Mouse (Mus musculus): ENCODE measurements around the gene Axin1. TPM values are rescaled to one million over a fixed set of nuclear protein-coding genes. Genes with fewer than 3 reads are reported as not detected.

Gene Axin1
- 100 TPM for polyA plus RNA-seq (2017; shearing (Covaris generic))

GRCm38 (mm10) chr17:26138239-26138836 is at the start of gene Axin1:
Gene Axin1 (plus strand): TSS chr17:26138688.

GRCm38 (mm10) chr17:26089905-26090632 is 48.4 kb upstream of the Axin1 start, which contains the start of gene Decr2:
Gene Decr2 (minus strand): TSS chr17:26090337.

GRCm38 (mm10) chr17:26095121-26095740 is 43.3 kb upstream of the Axin1 start, which contains the start of gene Nme4:
Gene Nme4 (minus strand): TSS chr17:26095602.

GRCm38 (mm10) chr17:26113181-26113948 is 25.1 kb upstream of the Axin1 start, which contains the start of gene Tmem8:
Gene Tmem8 (plus strand): TSS chr17:26113299.

GRCm38 (mm10) chr17:26123267-26123684 is 15.2 kb upstream of the Axin1 start, which contains the start of gene Mrpl28:
Gene Mrpl28 (plus strand): TSS chr17:26123500.

GRCm38 (mm10) chr17:26198892-26199291 is 60.4 kb downstream of the Axin1 start, which contains the start of gene Pdia2:
Gene Pdia2 (minus strand): TSS chr17:26199087.

GRCm38 (mm10) chr17:26202737-26203136 is 64.2 kb downstream of the Axin1 start, which contains the start of gene Rgs11:
Gene Rgs11 (plus strand): TSS chr17:26202951.

GRCm38 (mm10) chr17:26207686-26208085 is 69.2 kb downstream of the Axin1 start, which contains the start of gene Arhgdig:
Gene Arhgdig (minus strand): TSS chr17:26207786.

GRCm38 (mm10) chr17:26244101-26244841 is 105.8 kb downstream of the Axin1 start, which contains the start of gene Fam234a:
Gene Fam234a (minus strand): TSS chr17:26244242.

Other genes with a start within 250 kb of the Axin1 start
- gene Rab40c, start 219.0 kb upstream of the Axin1 start, polyA plus RNA-seq (2017; shearing (Covaris generic)): 31.6 TPM
- 55.2 TPM for gene Pigq, start 193.8 kb upstream of the Axin1 start, polyA plus RNA-seq (2017; shearing (Covaris generic))
- not detected for gene Nhlrc4, start 193.7 kb upstream of the Axin1 start, polyA plus RNA-seq (2017; shearing (Covaris generic))
- not detected for gene A930017K11Rik, start 186.1 kb upstream of the Axin1 start, polyA plus RNA-seq (2017; shearing (Covaris generic))
- 30.1 TPM for gene Capn15, start 152.9 kb upstream of the Axin1 start, polyA plus RNA-seq (2017; shearing (Covaris generic))
- gene Rab11fip3, start 69.1 kb upstream of the Axin1 start, polyA plus RNA-seq (2017; shearing (Covaris generic)): 13.5 TPM
- gene Decr2, start 48.4 kb upstream of the Axin1 start, polyA plus RNA-seq (2017; shearing (Covaris generic)): 30.0 TPM
- 3.3 TPM for gene Nme4, start 43.1 kb upstream of the Axin1 start, polyA plus RNA-seq (2017; shearing (Covaris generic))
- 27.9 TPM for gene Tmem8, start 25.4 kb upstream of the Axin1 start, polyA plus RNA-seq (2017; shearing (Covaris generic))
- 76.8 TPM for gene Mrpl28, start 15.2 kb upstream of the Axin1 start, polyA plus RNA-seq (2017; shearing (Covaris generic))
- gene Pdia2, start 60.4 kb downstream of the Axin1 start, polyA plus RNA-seq (2017; shearing (Covaris generic)): 0.25 TPM
- gene Rgs11, start 64.3 kb downstream of the Axin1 start, polyA plus RNA-seq (2017; shearing (Covaris generic)): 13.5 TPM
- gene Arhgdig, start 69.1 kb downstream of the Axin1 start, polyA plus RNA-seq (2017; shearing (Covaris generic)): 0.51 TPM
- 19.5 TPM for gene Fam234a, start 105.6 kb downstream of the Axin1 start, polyA plus RNA-seq (2017; shearing (Covaris generic))
- 102 TPM for gene Luc7l, start 114.2 kb downstream of the Axin1 start, polyA plus RNA-seq (2017; shearing (Covaris generic))

Data from CD4-positive, CD25-positive, alpha-beta regulatory T cell (primary cell).